Mouse (Mus musculus): ENCODE results near the gene Chchd5. TPM values are rescaled to one million over a fixed set of nuclear protein-coding genes. Genes with fewer than 3 reads are reported as not detected.

The Chchd5 gene
- polyA plus RNA-seq (2014; fragmentation: Illumina TruSeq; extraction: RNeasy Lipid Tissue Mini Kit (QIAGEN cat#74804)): 5.7 TPM

GRCm38 (mm10) chr2:129129412-129129929, at the start of gene Chchd5:
Gene Chchd5, plus strand, starts transcription at chr2:129129700.

DNA sequence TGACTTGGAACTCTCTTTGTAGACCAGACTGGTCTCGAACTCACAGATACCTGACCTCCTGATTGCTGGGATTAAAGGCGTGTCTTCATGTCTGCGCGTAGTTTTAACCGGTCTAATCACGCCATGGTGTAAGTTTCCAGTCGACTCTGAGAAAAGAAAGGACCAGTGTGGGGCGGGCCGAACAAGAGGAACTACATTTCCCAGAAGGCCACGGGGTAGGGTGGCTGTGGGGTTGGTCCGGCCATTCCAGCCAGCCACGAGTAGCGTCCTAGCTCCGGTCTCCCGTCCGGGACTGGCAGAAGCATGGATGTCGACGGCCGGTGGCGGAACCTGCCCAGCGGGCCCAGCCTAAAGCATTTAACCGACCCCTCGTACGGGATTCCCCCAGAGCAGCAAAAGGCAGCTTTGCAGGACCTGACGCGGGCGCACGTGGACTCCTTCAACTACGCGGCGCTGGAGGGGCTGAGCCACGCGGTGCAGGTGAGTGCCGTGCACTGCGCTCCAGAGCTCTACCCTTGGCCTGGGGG, 28.7 kb upstream of the Chchd5 start, which contains the start of gene Polr1b:
Gene Polr1b, plus strand, starts transcription at position 212 of the 527 bp plus-strand sequence.

Other genes starting within 250 kb of the Chchd5 start
- gene Zc3h8, start 185.6 kb upstream of the Chchd5 start, polyA plus RNA-seq (2014; fragmentation: Illumina TruSeq; extraction: RNeasy Lipid Tissue Mini Kit (QIAGEN cat#74804)): 9.5 TPM
- gene Zc3h6, start 162.3 kb upstream of the Chchd5 start, polyA plus RNA-seq (2014; fragmentation: Illumina TruSeq; extraction: RNeasy Lipid Tissue Mini Kit (QIAGEN cat#74804)): 23.4 TPM
- 10.6 TPM for gene Gm10762, start 162.0 kb upstream of the Chchd5 start, polyA plus RNA-seq (2014; fragmentation: Illumina TruSeq; extraction: RNeasy Lipid Tissue Mini Kit (QIAGEN cat#74804))
- gene Vinac1, start 81.5 kb upstream of the Chchd5 start, polyA plus RNA-seq (2014; fragmentation: Illumina TruSeq; extraction: RNeasy Lipid Tissue Mini Kit (QIAGEN cat#74804)): not detected
- gene Ttl, start 63.8 kb upstream of the Chchd5 start, polyA plus RNA-seq (2014; fragmentation: Illumina TruSeq; extraction: RNeasy Lipid Tissue Mini Kit (QIAGEN cat#74804)): 19.1 TPM
- gene Polr1b, start 28.7 kb upstream of the Chchd5 start, polyA plus RNA-seq (2014; fragmentation: Illumina TruSeq; extraction: RNeasy Lipid Tissue Mini Kit (QIAGEN cat#74804)): 7.6 TPM
- gene Slc20a1, start 69.1 kb downstream of the Chchd5 start, polyA plus RNA-seq (2014; fragmentation: Illumina TruSeq; extraction: RNeasy Lipid Tissue Mini Kit (QIAGEN cat#74804)): 31.1 TPM
- 35.1 TPM for gene Ckap2l, start 167.5 kb downstream of the Chchd5 start, polyA plus RNA-seq (2014; fragmentation: Illumina TruSeq; extraction: RNeasy Lipid Tissue Mini Kit (QIAGEN cat#74804))
- gene Il1a, start 180.3 kb downstream of the Chchd5 start, polyA plus RNA-seq (2014; fragmentation: Illumina TruSeq; extraction: RNeasy Lipid Tissue Mini Kit (QIAGEN cat#74804)): 2.3 TPM
- 1.1 TPM for gene Il1b, start 241.4 kb downstream of the Chchd5 start, polyA plus RNA-seq (2014; fragmentation: Illumina TruSeq; extraction: RNeasy Lipid Tissue Mini Kit (QIAGEN cat#74804))

All from ovary, adult 10 weeks (tissue).